Mouse (Mus musculus): ENCODE measurements around the gene Tec.

- TF ChIP-seq POLR2A (IDR thresholded peaks at IDR 0.05; ENCODE audit: borderline replicate concordance, extremely low read depth, insufficient read depth, insufficient read length, poor library complexity, severe bottlenecking) = no peak
- no peak for TF ChIP-seq CTCF (IDR thresholded peaks at IDR 0.05; ENCODE audit: borderline replicate concordance, extremely low read depth, insufficient read depth, insufficient read length)
Measured at GRCm38 (mm10) chr5:72814072-72814471, 54.2 kb downstream of the Tec start.
